Mouse (Mus musculus) kidney, adult 2 months (tissue): ENCODE results near the gene Maml3.

Source experiments
- CTCF ChIP-seq: fragments of 200-500 bp; conservative IDR thresholded peaks from 2 replicates; pipeline ENCODE4 v1.5.1; 2011; ENCODE audit warnings: low read depth, mild to moderate bottlenecking, control low read depth, low read length, moderate library complexity, mixed read lengths; ENCODE audit not compliant: insufficient read depth, insufficient read length
- POLR2A ChIP-seq: fragments of 200-500 bp; IDR thresholded peaks from one replicate; pipeline ENCODE4 v1.6.1; 2011; ENCODE audit warnings: low read depth, low read length, control low read depth

GRCm38 (mm10) chr3:52143017-52143416 is 38.1 kb upstream of the Maml3 start:
- no peak for TF ChIP-seq CTCF
- no peak for TF ChIP-seq POLR2A
